Mouse (Mus musculus): ENCODE data around the gene Twistnb. TPM values are rescaled to one million over a fixed set of nuclear protein-coding genes. Genes with fewer than 3 reads are reported as not detected.
A peak's percentile ranks its signal among the peaks of the same experiment; 100 is the strongest.

The Twistnb gene
- total and polyA plus RNA-seq, 3 experiments, result 19.2 to 51.2 (median 34.4) TPM

DNA sequence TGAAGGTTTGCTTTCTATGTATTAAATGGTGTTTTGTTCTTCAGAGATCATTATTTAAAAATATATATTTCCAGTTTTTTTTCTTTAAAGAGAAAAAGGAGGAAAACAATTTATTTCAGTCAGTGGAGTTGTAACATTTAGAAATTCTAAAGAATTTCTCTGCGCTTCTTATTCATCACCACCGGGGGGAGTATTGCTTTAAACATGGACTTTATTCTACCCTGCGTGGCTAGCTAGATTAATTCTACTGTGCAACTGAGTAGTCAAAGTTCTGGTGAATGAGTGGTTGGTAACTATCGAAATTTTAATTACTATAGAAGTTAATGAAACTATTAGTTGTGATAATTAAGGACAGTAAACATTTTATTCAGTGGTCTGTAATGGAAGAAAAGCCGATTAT lies 51.5 kb downstream of the Twistnb start:
- peak; percentile 26 for DNase-seq (ENCODE audit: extremely low read depth)
- H3K36me3 ChIP-seq (replicated peaks in 1 of 2; ENCODE audit: control insufficient read depth in 1 of 2, insufficient read depth in 1 of 2, low read length in 1 of 2), result no peaks in the 10 kb centered on the region
- no peaks in the 10 kb centered on the region for H3K9me3 ChIP-seq (replicated peaks; ENCODE audit: low read length)
- no peak overlapping the region for H3K27ac ChIP-seq (ENCODE audit: insufficient read depth, low read depth)
- H3K4me1 ChIP-seq (ENCODE audit: control insufficient read depth in 1 of 2, insufficient read depth in 2 of 2), result no peaks in the 10 kb centered on the region
- H3K4me3 ChIP-seq (replicated peaks in 1 of 3; ENCODE audit: low read depth in 2 of 3, low read length in 2 of 3, poor library complexity in 1 of 3), result no peak overlapping the region
- no peak overlapping the region for H3K9ac ChIP-seq (ENCODE audit: insufficient read depth, low read depth)
- H3K27me3 ChIP-seq (replicated peaks), result no peaks in the 10 kb centered on the region
- in situ Hi-C loops (cut with MboI; ENCODE audit: low pct_ligation_motif_present, low pct_unique_long_range_greater_than_20kb, low sequenced_read_pairs) (no loop called here), dilution Hi-C loops (cut with MboI; ENCODE audit: extremely low pct_ligation_motif_present, extremely low pct_unique_long_range_greater_than_20kb, low sequenced_read_pairs) (no loop called here)
- TF ChIP-seq E2F4 (IDR thresholded peaks at IDR 0.05; ENCODE audit: insufficient replicate concordance, low read depth, low read length) (no peak), TCF12 (IDR thresholded peaks at IDR 0.05; ENCODE audit: low read depth, low read length) (no peak), RAD21 (IDR thresholded peaks at IDR 0.05; ENCODE audit: low read depth, low read length) (peak; percentile 85), SMC3 (IDR thresholded peaks at IDR 0.05; ENCODE audit: low read depth, low read length) (peak; percentile 59), CTCF (conservative IDR thresholded peaks at IDR 0.05 in 1 of 2, IDR thresholded peaks at IDR 0.05 in 1 of 2; ENCODE audit: low read depth in 2 of 2, low read length in 2 of 2) (peak in 1 of 2 experiments; percentile 77; a peak in 2 of 4 replicates), ZC3H11A (IDR thresholded peaks at IDR 0.05; ENCODE audit: low read depth, low read length) (peak; percentile 17; the same call in 1 of the 2 replicates), PAX5 (IDR thresholded peaks at IDR 0.05; ENCODE audit: low read length) (no peak)
- H3K79me2 ChIP-seq (replicated peaks; ENCODE audit: control insufficient read depth, extremely low read depth, insufficient read depth, poor library complexity, severe bottlenecking), result no peaks in the 10 kb centered on the region
- no peak overlapping the region for H3K4me2 ChIP-seq (ENCODE audit: insufficient read depth, low read depth, poor library complexity, severe bottlenecking)

GRCm38 (mm10) chr12:33482931-33483330 lies 53.5 kb downstream of the Twistnb start:
- Histone ChIP-seq H3K27ac (ENCODE audit: insufficient read depth, low read depth) (no peak overlapping the region), H3K4me2 (ENCODE audit: insufficient read depth, low read depth, poor library complexity, severe bottlenecking) (no peak overlapping the region), H3K9me3 (replicated peaks; ENCODE audit: low read length) (no peaks in the 10 kb centered on the region), H3K79me2 (replicated peaks; ENCODE audit: control insufficient read depth, extremely low read depth, insufficient read depth, poor library complexity, severe bottlenecking) (no peaks in the 10 kb centered on the region), H3K36me3 (replicated peaks in 1 of 2; ENCODE audit: control insufficient read depth in 1 of 2, insufficient read depth in 1 of 2, low read length in 1 of 2) (no peaks in the 10 kb centered on the region), H3K4me1 (ENCODE audit: control insufficient read depth in 1 of 2, insufficient read depth in 2 of 2) (no peaks in the 10 kb centered on the region), H3K9ac (ENCODE audit: insufficient read depth, low read depth) (no peak overlapping the region), H3K27me3 (replicated peaks) (no peaks in the 10 kb centered on the region), H3K4me3 (replicated peaks in 1 of 3; ENCODE audit: low read depth in 2 of 3, low read length in 2 of 3, poor library complexity in 1 of 3) (no peak overlapping the region)
- in situ Hi-C loops (cut with MboI; ENCODE audit: low pct_ligation_motif_present, low pct_unique_long_range_greater_than_20kb, low sequenced_read_pairs) (no loop called here), dilution Hi-C loops (cut with MboI; ENCODE audit: extremely low pct_ligation_motif_present, extremely low pct_unique_long_range_greater_than_20kb, low sequenced_read_pairs) (no loop called here)
- no peak for DNase-seq (ENCODE audit: extremely low read depth)
- TF ChIP-seq NELFE (IDR thresholded peaks at IDR 0.05; ENCODE audit: low read depth, low read length) (no peak), ZC3H11A (IDR thresholded peaks at IDR 0.05; ENCODE audit: low read depth, low read length) (no peak), ELF1 (IDR thresholded peaks at IDR 0.05; ENCODE audit: low read depth, low read length) (no peak), MXI1 (IDR thresholded peaks at IDR 0.05; ENCODE audit: low read depth, low read length) (no peak), CTCF (conservative IDR thresholded peaks at IDR 0.05 in 1 of 2, IDR thresholded peaks at IDR 0.05 in 1 of 2; ENCODE audit: low read depth in 2 of 2, low read length in 2 of 2) (no peak), CHD2 (IDR thresholded peaks at IDR 0.05; ENCODE audit: low read length) (no peak), USF2 (conservative IDR thresholded peaks at IDR 0.05; ENCODE audit: low read depth, low read length) (no peak), TCF12 (IDR thresholded peaks at IDR 0.05; ENCODE audit: low read depth, low read length) (no peak)

Other genes with a start within 250 kb of the Twistnb start
- gene Efcab10, start 34.8 kb upstream of the Twistnb start, total RNA-seq (2012; rRNA removed), result not detected in 2 replicates
- gene Efcab10, start 34.8 kb upstream of the Twistnb start, total RNA-seq (2014; rRNA removed), result not detected in 2 replicates
- gene Efcab10, start 34.8 kb upstream of the Twistnb start, polyA plus RNA-seq (2012; ENCODE audit: insufficient read length, low read depth), result not detected in 2 replicates